Mouse (Mus musculus): ENCODE data around the gene Kif5c.

DNA sequence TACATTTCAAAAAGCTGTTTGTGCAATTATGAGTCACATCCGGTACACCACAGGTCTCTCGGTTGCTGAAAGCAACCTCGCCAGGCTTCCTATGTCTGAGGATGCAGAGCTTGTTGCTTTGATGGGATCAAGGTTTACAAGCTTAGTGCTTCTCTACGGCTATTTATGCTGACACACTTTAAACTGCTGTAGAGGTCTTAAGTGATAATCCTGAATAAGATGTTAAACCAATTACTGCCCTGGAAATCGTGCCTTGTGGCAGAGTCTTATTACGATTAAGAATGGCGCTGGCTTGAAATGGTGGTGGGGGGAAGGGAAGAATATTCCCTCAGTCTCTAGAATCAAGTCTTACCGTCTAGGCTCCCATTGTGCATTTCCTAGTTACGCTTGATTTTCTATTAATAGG is 71.3 kb downstream of the Kif5c start:
- TF ChIP-seq CTCF (IDR thresholded peaks at IDR 0.05; ENCODE audit: borderline replicate concordance, insufficient read depth, low read length) = no peak
- TF ChIP-seq POLR2A (IDR thresholded peaks at IDR 0.05; ENCODE audit: low read depth, low read length) = no peak
